Mouse (Mus musculus) neural tube, embryonic 13.5 days (tissue): ENCODE data around the gene Osbpl10. TPM values are rescaled to one million over a fixed set of nuclear protein-coding genes. Genes with fewer than 3 reads are reported as not detected.
"Not testable (repeated sequence)": the region's sequence is repeated elsewhere in the genome, so short reads cannot be mapped to it uniquely, and the experiment has no call there.

Experiments used
- ATAC-seq: fragments of 200-750 bp; cut with Nextera tagmentation; 2 replicates; pipeline ENCODE4 v1.8.0; 2017; ENCODE audit warnings: low read depth, mild to moderate bottlenecking, moderate TSS enrichment, moderate library complexity
- H3K27ac ChIP-seq: fragments of 300-500 bp; sonication (generic); replicated peaks from 2 replicates; pipeline ENCODE4 v1.5.1; 2015; ENCODE audit warnings: moderate library complexity, mild to moderate bottlenecking, inconsistent platforms
- H3K27me3 ChIP-seq: fragments of 300-500 bp; sonication (generic); 2 replicates; pipeline ENCODE4 v1.6.1; 2015; ENCODE audit warnings: mild to moderate bottlenecking, inconsistent platforms
- H3K36me3 ChIP-seq: fragments of 300-500 bp; sonication (generic); 2 replicates; pipeline ENCODE4 v1.6.1; 2015; ENCODE audit warnings: mild to moderate bottlenecking, inconsistent platforms
- H3K4me1 ChIP-seq: fragments of 300-500 bp; sonication (generic); replicated peaks from 2 replicates; pipeline ENCODE4 v1.6.1; 2015; ENCODE audit warnings: inconsistent platforms
- H3K4me2 ChIP-seq: fragments of 300-500 bp; sonication (generic); 2 replicates; pipeline ENCODE4 v1.6.1; 2015; ENCODE audit warnings: inconsistent platforms, mild to moderate bottlenecking, moderate library complexity
- H3K4me3 ChIP-seq: fragments of 300-500 bp; sonication (generic); 2 replicates; pipeline ENCODE4 v1.5.1; 2015; ENCODE audit warnings: mild to moderate bottlenecking, inconsistent platforms
- H3K9ac ChIP-seq: fragments of 300-500 bp; sonication (generic); 2 replicates; pipeline ENCODE4 v1.6.1; 2015; ENCODE audit warnings: moderate library complexity, mild to moderate bottlenecking, inconsistent platforms
- H3K9me3 ChIP-seq: fragments of 300-500 bp; sonication (generic); 2 replicates; pipeline ENCODE4 v1.6.1; 2016; ENCODE audit warnings: inconsistent platforms
- WGBS: fragments of 180-500 bp; shearing (Covaris S2); methylation state at CpG from one replicate; pipeline ENCODE4 v1.1.7; 2015; 5-methylcytosine and 5-hydroxymethylcytosine counted together
- polyA plus RNA-seq: library from polyadenylated mRNA; unstranded; fragments of >200 nt; fragmentation: Nextera tagmentation; extraction: Ambion mirVana; gene quantifications from 2 replicates; pipeline ENCODE4 v1.2.1, GENCODE M21; 2015

Osbpl10 gene
- polyA plus RNA-seq, 1 experiment from 2014 or later = 3.2 TPM

GRCm38 (mm10) chr9:115237943-115238342 lies 259.6 kb downstream of the Osbpl10 start:
- Histone ChIP-seq H3K4me3 (no peak overlapping the region), H3K9ac (no peak overlapping the region), H3K27ac (no peak overlapping the region), H3K9me3 (no peaks in the 10 kb centered on the region), H3K36me3 (peaks cover 30% of the 10 kb centered on the region), H3K4me1 (no peaks in the 10 kb centered on the region), H3K4me2 (no peak overlapping the region), H3K27me3 (no peaks in the 10 kb centered on the region)
- ATAC-seq = no peak

GRCm38 (mm10) chr9:115239861-115240260 lies 261.5 kb downstream of the Osbpl10 start:
- Histone ChIP-seq H3K36me3 (peaks cover 49% of the 10 kb centered on the region), H3K27ac (no peak overlapping the region), H3K4me1 (no peaks in the 10 kb centered on the region), H3K9ac (no peak overlapping the region), H3K4me3 (no peak overlapping the region), H3K27me3 (no peaks in the 10 kb centered on the region), H3K9me3 (no peaks in the 10 kb centered on the region), H3K4me2 (no peak overlapping the region)
- WGBS = 93% methylated on average over 5 of the region's 5 CpGs
- no peak for ATAC-seq

GRCm38 (mm10) chr9:115243630-115244029 lies 265.3 kb downstream of the Osbpl10 start:
- WGBS = 82% methylated on average over 6 of the region's 6 CpGs
- Histone ChIP-seq H3K4me1 (no peaks in the 10 kb centered on the region), H3K27ac (no peak overlapping the region), H3K9ac (no peak overlapping the region), H3K27me3 (no peaks in the 10 kb centered on the region), H3K36me3 (peaks cover 80% of the 10 kb centered on the region), H3K4me2 (no peak overlapping the region), H3K9me3 (no peaks in the 10 kb centered on the region), H3K4me3 (no peak overlapping the region)
- ATAC-seq = no peak

- Histone ChIP-seq H3K27me3 (no peaks in the 10 kb centered on the region), H3K27ac (no peak overlapping the region), H3K9ac (no peak overlapping the region), H3K4me3 (no peak overlapping the region), H3K4me2 (no peak overlapping the region), H3K9me3 (no peaks in the 10 kb centered on the region), H3K4me1 (no peaks in the 10 kb centered on the region), H3K36me3 (peaks cover 87% of the 10 kb centered on the region)
- no peak for ATAC-seq
- WGBS = 89% methylated on average over 6 of the region's 6 CpGs
These were observed 266.7 kb downstream of the Osbpl10 start for GRCm38 (mm10) chr9:115245092-115245491.

- ATAC-seq = no peak
- Histone ChIP-seq H3K36me3 (peaks cover 78% of the 10 kb centered on the region), H3K27ac (no peak overlapping the region)
These were observed 270.8 kb downstream of the Osbpl10 start for GRCm38 (mm10) chr9:115249145-115249544.

GRCm38 (mm10) chr9:115257733-115258286 lies 279.4 kb downstream of the Osbpl10 start:
- H3K9ac ChIP-seq = no peak overlapping the region
- H3K4me3 ChIP-seq = no peak overlapping the region
- ATAC-seq = no peak
- no peak overlapping the region for H3K27ac ChIP-seq
- H3K27me3 ChIP-seq = no peaks in the 10 kb centered on the region
- WGBS = 80% methylated on average over 6 of the region's 6 CpGs
- peaks cover 7% of the 10 kb centered on the region; the same call in 1 of the 2 replicates for H3K4me1 ChIP-seq
- H3K36me3 ChIP-seq = peaks cover 43% of the 10 kb centered on the region
- H3K9me3 ChIP-seq = no peaks in the 10 kb centered on the region
- no peak overlapping the region for H3K4me2 ChIP-seq

More at GRCm38 (mm10) chr9:115249145-115249544, 270.8 kb downstream of the Osbpl10 start:
- H3K9ac ChIP-seq = no peak overlapping the region
- H3K4me3 ChIP-seq = no peak overlapping the region
- H3K4me2 ChIP-seq = no peak overlapping the region
- no peaks in the 10 kb centered on the region for H3K9me3 ChIP-seq
- H3K27me3 ChIP-seq = no peaks in the 10 kb centered on the region
- H3K4me1 ChIP-seq = no peaks in the 10 kb centered on the region
- whole genome bisulfite sequencing = 87% methylated on average over 5 of the region's 5 CpGs

GRCm38 (mm10) chr9:115259866-115260265 lies 281.5 kb downstream of the Osbpl10 start:
- WGBS = 96% methylated on average over 4 of the region's 4 CpGs
- no peak overlapping the region for H3K9ac ChIP-seq
- H3K9me3 ChIP-seq = no peaks in the 10 kb centered on the region
- peaks cover 37% of the 10 kb centered on the region for H3K36me3 ChIP-seq
- H3K4me2 ChIP-seq = no peak overlapping the region
- H3K27ac ChIP-seq = no peak overlapping the region
- no peak overlapping the region for H3K4me3 ChIP-seq
- H3K4me1 ChIP-seq = peaks cover 7% of the 10 kb centered on the region; the same call in 1 of the 2 replicates
- ATAC-seq = no peak
- no peaks in the 10 kb centered on the region for H3K27me3 ChIP-seq

GRCm38 (mm10) chr9:115260464-115260863 lies 282.1 kb downstream of the Osbpl10 start:
- no peak for ATAC-seq
- WGBS = 92% methylated on average over 7 of the region's 7 CpGs
- Histone ChIP-seq H3K4me2 (no peak overlapping the region), H3K4me3 (no peak overlapping the region), H3K9ac (no peak overlapping the region), H3K9me3 (no peaks in the 10 kb centered on the region), H3K36me3 (peaks cover 37% of the 10 kb centered on the region), H3K27me3 (no peaks in the 10 kb centered on the region), H3K27ac (no peak overlapping the region), H3K4me1 (peaks cover 7% of the 10 kb centered on the region; the same call in 1 of the 2 replicates)

- H3K9ac ChIP-seq = no peak overlapping the region
- peaks cover 7% of the 10 kb centered on the region; the same call in 1 of the 2 replicates for H3K4me1 ChIP-seq
- ATAC-seq = no peak
- no peak overlapping the region for H3K27ac ChIP-seq
- no peak overlapping the region for H3K4me3 ChIP-seq
- H3K36me3 ChIP-seq = peaks cover 40% of the 10 kb centered on the region
- WGBS = 67% methylated on average over 8 of the region's 8 CpGs
- no peak overlapping the region for H3K4me2 ChIP-seq
- H3K9me3 ChIP-seq = no peaks in the 10 kb centered on the region
- H3K27me3 ChIP-seq = no peaks in the 10 kb centered on the region
These were observed 283.1 kb downstream of the Osbpl10 start for GRCm38 (mm10) chr9:115261456-115261855.

- no peak for ATAC-seq
- no peak overlapping the region for H3K4me3 ChIP-seq
- peaks cover 7% of the 10 kb centered on the region; the same call in 1 of the 2 replicates for H3K4me1 ChIP-seq
- peaks cover 35% of the 10 kb centered on the region for H3K36me3 ChIP-seq
- no peaks in the 10 kb centered on the region for H3K27me3 ChIP-seq
- H3K9ac ChIP-seq = no peak overlapping the region
- H3K9me3 ChIP-seq = no peaks in the 10 kb centered on the region
- no peak overlapping the region for H3K27ac ChIP-seq
- no peak overlapping the region for H3K4me2 ChIP-seq
- WGBS = 77% methylated on average over 5 of the region's 5 CpGs
These were observed 283.5 kb downstream of the Osbpl10 start for GRCm38 (mm10) chr9:115261896-115262295.

GRCm38 (mm10) chr9:115271556-115271955 lies 293.2 kb downstream of the Osbpl10 start:
- peaks cover 32% of the 10 kb centered on the region for H3K36me3 ChIP-seq
- no peak overlapping the region for H3K4me2 ChIP-seq
- no peak for ATAC-seq
- H3K27ac ChIP-seq = no peak overlapping the region
- 82% methylated on average over 3 of the region's 3 CpGs for WGBS
- H3K9me3 ChIP-seq = no peaks in the 10 kb centered on the region
- H3K4me1 ChIP-seq = no peaks in the 10 kb centered on the region
- H3K4me3 ChIP-seq = no peak overlapping the region
- H3K9ac ChIP-seq = no peak overlapping the region
- H3K27me3 ChIP-seq = no peaks in the 10 kb centered on the region

GRCm38 (mm10) chr9:115272451-115272850 lies 294.1 kb downstream of the Osbpl10 start:
- not testable (repeated sequence) for H3K4me2 ChIP-seq, H3K9me3 ChIP-seq, H3K9ac ChIP-seq, H3K4me3 ChIP-seq, H3K27ac ChIP-seq, ATAC-seq, H3K27me3 ChIP-seq, H3K4me1 ChIP-seq
- 94% methylated on average over 4 of the region's 5 CpGs for WGBS
- H3K36me3 ChIP-seq = peaks cover 35% of the 10 kb centered on the region

- ATAC-seq = no peak
- Histone ChIP-seq H3K9ac (no peak overlapping the region), H3K27me3 (no peaks in the 10 kb centered on the region), H3K27ac (no peak overlapping the region), H3K36me3 (peaks cover 35% of the 10 kb centered on the region), H3K9me3 (no peaks in the 10 kb centered on the region), H3K4me1 (no peaks in the 10 kb centered on the region), H3K4me3 (no peak overlapping the region), H3K4me2 (no peak overlapping the region)
- WGBS = 94% methylated on average over 7 of the region's 7 CpGs
These were observed 294.8 kb downstream of the Osbpl10 start for GRCm38 (mm10) chr9:115273095-115273649.
